Mouse (Mus musculus) midbrain, embryonic 16.5 days (tissue): ENCODE measurements around the gene Fkbp1b. TPM values are rescaled to one million over a fixed set of nuclear protein-coding genes. Genes with fewer than 3 reads are reported as not detected.
"Not testable (repeated sequence)": the region's sequence is repeated elsewhere in the genome, so short reads cannot be mapped to it uniquely, and the experiment has no call there.

Source experiments
- ATAC-seq: fragments of 200-750 bp; cut with Nextera tagmentation; 2 replicates; pipeline ENCODE4 v1.8.0; 2017; ENCODE audit warnings: moderate TSS enrichment
- H3K27ac ChIP-seq: fragments of 300-500 bp; sonication (generic); 2 replicates; pipeline ENCODE4 v1.5.1; 2014; ENCODE audit warnings: mild to moderate bottlenecking, low read length, mixed read lengths
- H3K27me3 ChIP-seq: fragments of 300-500 bp; sonication (generic); 2 replicates; pipeline ENCODE4 v1.6.1; 2014; ENCODE audit warnings: low read depth, low read length, mixed read lengths; ENCODE audit not compliant: control insufficient read depth, insufficient read depth
- H3K36me3 ChIP-seq: fragments of 300-500 bp; sonication (generic); 2 replicates; pipeline ENCODE4 v1.6.1; 2014; ENCODE audit warnings: mild to moderate bottlenecking, low read length, moderate library complexity, mixed read lengths; ENCODE audit not compliant: control insufficient read depth, insufficient read depth
- H3K4me1 ChIP-seq: fragments of 300-500 bp; sonication (generic); 2 replicates; pipeline ENCODE4 v1.6.1; 2014; ENCODE audit warnings: mild to moderate bottlenecking, low read length, mixed read lengths; ENCODE audit not compliant: control insufficient read depth, insufficient read depth
- H3K4me2 ChIP-seq: fragments of 300-500 bp; sonication (generic); 2 replicates; pipeline ENCODE4 v1.6.1; 2014; ENCODE audit warnings: mild to moderate bottlenecking, low read length, mixed read lengths
- H3K4me3 ChIP-seq: fragments of 300-500 bp; sonication (generic); 2 replicates; pipeline ENCODE4 v1.5.1; 2014; ENCODE audit warnings: low read depth, mild to moderate bottlenecking, low read length, moderate library complexity, mixed read lengths
- H3K9ac ChIP-seq: fragments of 300-500 bp; sonication (generic); 2 replicates; pipeline ENCODE4 v1.6.1; 2014; ENCODE audit warnings: low read depth, low read length, mixed read lengths
- H3K9me3 ChIP-seq: fragments of 300-500 bp; sonication (generic); replicated peaks from 2 replicates; pipeline ENCODE4 v1.6.1; 2014; ENCODE audit warnings: mild to moderate bottlenecking, low read length, mixed read lengths; ENCODE audit not compliant: control insufficient read depth, poor library complexity, severe bottlenecking
- WGBS: fragments of 180-500 bp; shearing (Covaris S2); extraction: QIAGEN DNeasy Blood & Tissue Kit; methylation state at CpG from one replicate; pipeline ENCODE4 v1.1.7; 2014; 5-methylcytosine and 5-hydroxymethylcytosine counted together
- polyA plus RNA-seq: library from polyadenylated mRNA; unstranded; fragments of >200 nt; fragmentation: Nextera tagmentation; extraction: Ambion mirVana; gene quantifications from 2 replicates; pipeline ENCODE4 v1.2.1, GENCODE M21; 2015

Fkbp1b gene
- polyA plus RNA-seq, 1 experiment from 2014 or later = 43.0 TPM

- H3K4me2 ChIP-seq, H3K4me3 ChIP-seq, H3K9me3 ChIP-seq, H3K36me3 ChIP-seq, H3K4me1 ChIP-seq, H3K27ac ChIP-seq, ATAC-seq, H3K27me3 ChIP-seq, H3K9ac ChIP-seq: not testable (repeated sequence)
- 95% methylated on average over 25 of the region's 25 CpGs for WGBS
Measured at GRCm38 (mm10) chr12:4788128-4788527, 53.3 kb downstream of the Fkbp1b start.

GRCm38 (mm10) chr12:4784466-4784865, 56.9 kb downstream of the Fkbp1b start:
- no peak overlapping the region for H3K4me3 ChIP-seq
- no peak overlapping the region for H3K4me2 ChIP-seq
- H3K9ac ChIP-seq = no peak overlapping the region
- H3K9me3 ChIP-seq = no peaks in the 10 kb centered on the region
- H3K36me3 ChIP-seq = no peaks in the 10 kb centered on the region
- no peak for ATAC-seq
- no peak overlapping the region for H3K27ac ChIP-seq
- no peaks in the 10 kb centered on the region for H3K4me1 ChIP-seq
- WGBS = 76% methylated on average over 2 of the region's 2 CpGs
- H3K27me3 ChIP-seq = no peaks in the 10 kb centered on the region

- no peaks in the 10 kb centered on the region for H3K36me3 ChIP-seq
- no peak overlapping the region for H3K9ac ChIP-seq
- H3K27ac ChIP-seq = no peak overlapping the region
- no peaks in the 10 kb centered on the region for H3K4me1 ChIP-seq
- no peaks in the 10 kb centered on the region for H3K27me3 ChIP-seq
- no peaks in the 10 kb centered on the region for H3K9me3 ChIP-seq
- 54% methylated on average over 5 of the region's 5 CpGs for WGBS
- no peak for ATAC-seq
- H3K4me3 ChIP-seq = no peak overlapping the region
- H3K4me2 ChIP-seq = no peak overlapping the region
Measured at GRCm38 (mm10) chr12:4783598-4783997, 57.8 kb downstream of the Fkbp1b start.

Other genes with a start within 250 kb of the Fkbp1b start
- gene Itsn2, start 249.0 kb downstream of the Fkbp1b start, polyA plus RNA-seq = 19.4 and 20.3 TPM in 2 replicates
- not detected in 2 replicates for gene Gm3625, start 248.7 kb downstream of the Fkbp1b start, polyA plus RNA-seq
- gene Fam228a, start 103.2 kb downstream of the Fkbp1b start, polyA plus RNA-seq = 0.69 and 1.1 TPM in 2 replicates
- gene Pfn4, start 72.6 kb downstream of the Fkbp1b start, polyA plus RNA-seq = 15.1 and 17.4 TPM in 2 replicates
- 5.9 and 8.0 TPM in 2 replicates for gene Fam228b, start 72.3 kb downstream of the Fkbp1b start, polyA plus RNA-seq
- 204 TPM in 2 replicates for gene Sf3b6, start 24.0 kb downstream of the Fkbp1b start, polyA plus RNA-seq
- gene Wdcp, start 1.7 kb upstream of the Fkbp1b start, polyA plus RNA-seq = 12.7 and 14.4 TPM in 2 replicates
- 2.9 and 3.0 TPM in 2 replicates for gene Mfsd2b, start 32.8 kb upstream of the Fkbp1b start, polyA plus RNA-seq
- gene Ubxn2a, start 66.1 kb upstream of the Fkbp1b start, polyA plus RNA-seq = 38.7 and 40.9 TPM in 2 replicates
- 8.0 and 9.7 TPM in 2 replicates for gene Atad2b, start 75.8 kb upstream of the Fkbp1b start, polyA plus RNA-seq